Mouse (Mus musculus) T-helper 17 cell (primary cell): ENCODE measurements around the gene Adcyap1r1.

Experiments
- in situ Hi-C, 2 experiments: fragments of 300-600 bp; cut with MboI, MseI; formaldehyde crosslinking; loops; 1 replicate in 1 of 2; 2 replicates in 1 of 2; pipeline ENCODE4 v1.15.1; 2025; ENCODE audit warnings: high pct_unique_total_duplicates in 2 of 2

Adcyap1r1 gene

DNA sequence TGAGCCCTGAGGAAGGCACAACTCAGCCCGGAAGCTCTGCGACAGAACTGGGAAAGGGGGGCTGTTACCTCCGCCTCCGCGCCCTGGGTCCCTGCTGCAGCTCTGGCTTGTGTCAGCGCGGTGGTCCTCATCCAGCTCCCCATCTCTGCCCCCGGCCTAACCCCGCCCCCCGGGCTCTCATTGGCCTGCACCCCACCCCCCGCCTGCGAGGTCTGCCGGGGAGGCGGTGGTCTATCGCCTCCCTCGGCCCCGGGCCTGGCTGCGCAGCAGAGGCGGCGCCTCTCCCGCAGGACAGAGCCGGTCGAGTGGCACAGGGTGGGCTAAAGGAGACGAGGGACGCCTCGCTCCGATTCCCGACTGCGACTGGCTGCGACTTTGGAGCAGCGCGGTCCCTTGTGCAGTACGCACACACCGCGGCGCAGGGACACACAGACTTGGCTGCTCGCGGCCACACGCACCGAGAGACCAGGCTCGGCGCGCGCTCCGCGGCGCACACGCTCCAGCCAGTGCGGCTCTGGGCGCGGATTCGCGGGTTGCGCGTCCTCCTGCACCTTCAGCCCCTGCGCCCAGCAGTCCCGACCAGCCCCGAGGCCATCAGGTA, at the start of gene Adcyap1r1:
Gene Adcyap1r1, plus strand, starts transcription at position 208 of the 601 bp plus-strand sequence.
- in situ Hi-C loops = no loop called here

DNA sequence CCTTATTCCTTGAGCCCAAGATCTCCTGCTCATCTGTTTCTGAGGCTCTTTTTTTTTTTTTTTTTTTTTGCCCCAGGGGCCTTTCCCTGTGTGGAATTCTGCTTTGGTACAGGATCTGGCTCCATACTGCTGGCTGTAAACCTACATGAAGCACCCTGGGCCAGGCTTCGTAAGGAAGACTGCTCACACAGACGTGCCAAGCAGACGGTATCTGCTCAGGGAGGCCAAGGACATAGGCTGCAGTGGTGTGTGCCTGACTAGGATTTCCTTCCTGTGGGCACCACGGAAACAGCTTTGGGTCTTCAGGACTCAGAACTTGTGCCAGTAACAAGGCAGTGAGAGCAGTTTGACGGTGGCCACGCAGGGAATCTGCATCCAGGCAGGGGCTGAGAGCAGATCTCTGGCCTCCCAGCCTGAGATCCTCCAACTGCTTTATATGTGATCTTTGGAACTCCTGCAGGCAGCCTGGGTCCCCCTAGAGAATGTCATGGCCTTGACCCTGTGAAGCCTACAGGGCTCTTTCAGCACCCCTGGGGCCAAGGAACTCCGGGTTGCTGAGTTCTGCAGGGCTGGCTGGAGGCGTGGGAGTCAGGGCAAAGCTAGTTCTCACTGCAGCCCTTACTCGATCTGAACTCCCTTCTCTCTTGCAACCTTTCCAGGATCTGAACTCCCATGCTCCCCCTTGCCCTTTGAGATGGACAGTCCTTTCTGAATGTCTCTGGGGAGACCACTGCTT, 49.6 kb upstream of the Adcyap1r1 start:
- in situ Hi-C loops = no loop called here

DNA sequence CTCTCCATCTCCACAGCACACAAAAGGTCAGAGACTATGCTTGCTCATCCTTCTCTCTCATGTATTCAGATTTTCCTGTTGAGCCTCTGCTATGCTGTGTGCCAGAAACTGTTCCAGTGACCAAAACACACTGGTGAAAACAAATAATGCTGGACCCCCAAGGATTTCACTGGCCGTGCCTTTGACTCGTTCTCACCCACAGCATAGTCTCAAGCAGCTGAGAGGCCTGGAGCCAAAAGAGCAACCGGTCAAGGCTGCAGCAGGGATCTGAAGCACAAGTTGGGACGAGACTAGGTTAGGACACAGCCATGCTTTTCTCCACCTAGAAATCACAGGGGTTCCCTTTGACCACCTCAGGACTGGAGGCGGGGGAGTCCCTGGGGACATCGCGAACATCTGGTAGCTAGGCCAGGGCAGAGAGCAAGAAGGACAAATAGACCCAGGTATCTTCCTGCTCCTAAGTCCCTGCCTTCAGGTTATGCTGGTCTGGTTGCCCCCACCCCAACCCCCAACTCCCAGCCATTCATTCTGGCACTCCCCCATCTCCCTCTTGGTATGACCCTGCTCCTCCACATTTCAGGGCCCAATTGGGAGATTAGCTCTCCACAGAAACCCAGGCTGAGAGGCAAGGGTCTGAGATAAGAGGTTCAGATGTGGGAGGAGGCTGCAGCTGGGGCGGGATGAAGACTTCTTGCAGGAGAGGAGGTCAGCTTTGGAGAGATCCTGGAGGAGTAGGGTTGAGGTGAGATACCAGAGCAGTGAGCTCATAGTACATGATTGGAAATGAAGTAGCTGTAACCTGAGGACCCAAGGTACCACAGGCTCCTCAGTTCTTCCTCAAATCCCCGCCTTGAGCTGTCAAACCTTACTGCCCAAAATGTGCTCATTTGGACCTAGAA, 48.1 kb upstream of the Adcyap1r1 start:
- in situ Hi-C loops = no loop called here

DNA sequence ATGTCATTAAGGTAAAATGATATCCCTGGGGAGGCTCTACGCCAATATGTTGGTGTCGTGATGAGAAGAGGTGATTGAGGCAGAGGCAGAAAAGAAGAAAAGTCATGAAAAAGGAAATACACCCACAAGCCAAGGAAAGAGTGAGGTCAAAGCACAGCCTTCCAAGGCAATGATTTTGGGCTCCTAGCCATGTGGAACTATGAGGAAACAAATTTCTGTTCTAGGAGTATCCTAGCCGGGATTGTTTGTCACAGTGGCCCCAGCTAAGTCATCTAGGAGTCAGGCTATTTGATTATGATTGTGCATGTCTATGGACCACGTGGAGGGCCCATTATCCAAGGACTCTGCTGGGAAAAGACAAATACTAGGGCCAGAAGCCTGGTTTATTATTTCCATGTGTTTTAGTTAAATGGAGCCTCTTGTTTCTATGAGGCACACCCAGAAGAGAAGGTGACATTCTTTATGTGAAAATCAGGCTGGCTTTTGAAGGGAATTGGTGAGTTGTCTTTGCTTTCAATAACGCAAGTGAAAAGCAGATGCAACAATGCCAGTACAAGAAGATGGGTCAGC, 47.3 kb upstream of the Adcyap1r1 start:
- in situ Hi-C loops = no loop called here

DNA sequence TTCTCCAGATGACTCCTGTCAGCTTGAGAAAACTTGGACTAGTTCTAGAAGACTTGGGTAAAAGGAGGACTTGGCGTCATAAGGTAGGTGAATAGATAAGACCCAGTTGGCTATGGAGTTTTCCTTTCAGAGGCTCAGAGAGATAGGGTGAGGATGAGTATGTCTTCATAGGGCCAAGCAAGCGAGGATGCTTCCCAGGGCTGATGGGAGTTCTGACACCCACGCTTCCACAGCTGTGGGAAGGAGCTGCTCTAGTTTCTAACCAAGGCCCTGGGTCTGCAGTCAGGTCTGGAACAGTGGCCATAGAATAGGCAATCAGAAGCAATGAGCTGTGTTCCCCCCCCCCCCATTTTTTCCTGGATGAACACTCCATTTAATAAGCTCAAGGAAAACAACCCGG, 44.4 kb upstream of the Adcyap1r1 start:
- in situ Hi-C loops = no loop called here

DNA sequence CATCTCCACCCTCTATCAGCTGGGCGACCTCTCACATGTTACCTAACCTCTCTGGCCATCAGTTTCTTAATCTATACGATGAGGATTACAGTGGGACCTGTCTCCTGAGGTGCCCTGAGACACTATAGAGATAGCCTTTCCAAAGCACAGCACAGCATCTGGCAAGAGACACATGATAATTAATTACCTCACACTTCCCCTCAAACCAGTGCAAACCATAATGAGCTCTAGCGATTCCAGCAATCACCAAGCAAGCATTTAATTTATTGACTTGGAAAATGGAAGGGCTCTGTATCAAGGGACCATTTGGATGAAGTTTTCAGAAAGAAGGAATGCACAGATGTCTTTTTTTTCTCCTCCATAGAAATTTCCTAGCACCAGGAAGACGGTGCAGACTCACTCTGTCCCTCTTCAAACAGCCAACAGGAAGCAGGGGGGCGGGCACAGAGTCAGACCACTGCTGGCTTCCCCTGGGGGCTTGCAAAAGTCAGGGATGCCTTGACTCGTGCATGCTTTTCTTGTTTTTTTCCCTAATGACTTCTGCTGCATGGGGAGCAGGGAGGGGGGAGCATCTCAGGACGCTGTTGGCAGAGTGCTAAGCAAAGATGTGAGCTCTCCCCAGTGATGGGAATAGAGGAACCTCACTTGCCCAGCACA, 41.5 kb upstream of the Adcyap1r1 start:
- in situ Hi-C loops = no loop called here

DNA sequence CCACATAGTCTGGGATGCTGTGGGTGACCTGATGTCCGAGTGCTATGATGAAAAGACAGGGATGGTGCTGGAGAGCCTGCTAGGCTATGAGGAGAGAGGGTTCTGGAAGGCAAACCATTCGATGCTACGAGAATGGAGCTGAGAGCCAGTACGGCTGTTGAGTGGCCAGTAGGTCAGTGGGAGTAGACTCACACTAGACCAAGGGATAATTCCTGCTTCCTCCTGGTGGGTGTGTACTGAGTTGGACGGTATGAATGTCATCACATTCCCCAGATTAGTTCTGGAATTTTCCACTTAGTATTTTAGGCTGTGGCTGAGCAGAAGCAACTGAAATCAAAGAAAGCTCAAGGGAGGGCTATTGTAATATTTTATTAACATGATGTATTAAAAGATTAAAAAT, 40.8 kb upstream of the Adcyap1r1 start:
- in situ Hi-C loops = no loop called here

DNA sequence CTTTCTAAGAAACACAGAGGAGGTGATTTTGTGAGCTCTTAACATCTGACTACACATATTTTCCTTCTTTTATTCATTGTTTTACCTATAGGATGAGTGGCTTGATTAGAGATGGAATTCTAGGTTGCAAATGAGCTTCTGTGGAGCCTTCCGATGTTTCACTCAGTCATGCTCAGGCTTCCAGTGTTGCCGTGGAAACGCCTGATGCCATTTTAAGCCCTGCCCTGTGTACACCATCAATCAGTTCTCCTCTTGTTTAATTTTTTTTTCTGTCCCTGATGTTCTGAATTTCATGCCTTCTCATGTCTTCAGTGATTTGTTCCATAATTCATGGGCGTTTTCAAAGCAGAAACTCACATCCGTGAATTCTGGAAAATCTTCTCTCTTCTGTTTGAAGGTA, 35.6 kb upstream of the Adcyap1r1 start:
- in situ Hi-C loops = no loop called here

DNA sequence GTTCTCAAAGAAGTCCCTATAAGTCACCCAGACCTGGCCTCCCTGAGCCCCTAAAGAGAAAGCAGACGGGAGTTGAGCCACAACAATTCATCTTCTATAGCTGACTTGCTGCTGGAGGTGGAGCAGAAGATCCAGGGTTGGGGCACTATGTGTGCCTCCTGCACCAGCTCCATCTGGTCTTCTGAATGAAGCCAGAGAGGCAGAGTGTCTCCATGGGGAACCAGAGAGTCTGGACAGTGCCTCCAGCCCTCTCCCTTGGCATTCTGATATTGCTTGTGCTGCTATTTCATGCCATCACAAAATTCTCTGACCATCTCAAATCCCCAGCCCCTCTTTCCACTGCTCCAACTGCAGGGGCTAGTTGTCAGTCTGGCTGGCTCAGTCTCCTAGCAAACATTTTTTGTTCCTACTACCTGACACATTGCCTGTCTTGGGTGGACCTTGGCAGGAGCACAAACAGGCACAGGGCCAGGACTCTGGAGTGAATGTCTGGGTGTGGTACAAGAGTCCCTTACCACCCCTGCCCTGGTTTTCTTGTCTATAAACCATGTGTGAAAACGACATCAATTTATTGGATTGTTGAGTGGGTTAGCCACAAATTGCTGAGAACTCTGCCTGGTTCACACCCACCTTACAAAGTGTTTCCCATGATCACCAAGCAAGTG, 32.9 kb upstream of the Adcyap1r1 start:
- in situ Hi-C loops = no loop called here

DNA sequence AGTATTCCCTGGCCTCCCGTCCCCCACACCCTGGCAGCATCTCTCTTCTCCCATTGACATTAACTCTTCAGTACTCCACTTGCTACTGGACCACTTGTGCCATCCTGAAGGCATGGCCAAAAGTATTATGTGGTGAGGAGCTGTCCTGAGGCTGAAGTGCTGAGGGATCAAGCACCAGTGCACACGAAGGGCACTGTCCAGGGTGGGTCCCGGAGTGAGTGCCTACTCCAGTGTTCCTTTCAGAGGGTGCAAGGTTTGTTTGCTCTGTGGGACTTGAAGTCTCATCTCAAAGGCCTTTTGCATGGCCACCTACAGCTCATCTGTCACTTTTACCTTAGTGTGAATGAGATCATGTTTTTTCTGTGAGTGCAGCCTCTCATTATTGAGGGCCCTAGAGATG, 31.4 kb upstream of the Adcyap1r1 start:
- in situ Hi-C loops = no loop called here

DNA sequence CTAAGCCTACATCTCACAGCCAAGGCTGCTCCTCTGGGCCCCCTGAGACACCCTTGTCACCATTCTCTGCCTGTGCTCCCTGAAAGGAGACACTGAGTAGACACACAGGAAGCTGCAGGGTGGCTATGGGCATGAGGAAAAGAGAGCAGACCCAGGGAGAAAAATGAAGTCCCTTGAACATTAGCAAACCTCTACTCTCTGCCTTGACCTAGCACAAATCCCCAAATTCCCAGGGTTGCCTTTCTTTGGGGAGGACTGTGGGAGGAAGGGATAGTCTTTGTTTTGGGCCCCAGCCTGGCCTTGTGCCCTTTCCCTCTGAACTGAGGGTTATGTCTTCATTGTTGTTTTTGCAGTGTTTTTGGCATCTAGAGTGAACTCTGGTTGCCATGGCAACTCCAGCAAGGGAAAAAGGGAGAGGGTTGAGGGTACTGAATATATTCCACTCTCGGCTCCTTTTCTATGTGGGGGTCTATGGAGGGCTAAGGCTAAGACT, 30.9 kb upstream of the Adcyap1r1 start:
- in situ Hi-C loops = no loop called here

DNA sequence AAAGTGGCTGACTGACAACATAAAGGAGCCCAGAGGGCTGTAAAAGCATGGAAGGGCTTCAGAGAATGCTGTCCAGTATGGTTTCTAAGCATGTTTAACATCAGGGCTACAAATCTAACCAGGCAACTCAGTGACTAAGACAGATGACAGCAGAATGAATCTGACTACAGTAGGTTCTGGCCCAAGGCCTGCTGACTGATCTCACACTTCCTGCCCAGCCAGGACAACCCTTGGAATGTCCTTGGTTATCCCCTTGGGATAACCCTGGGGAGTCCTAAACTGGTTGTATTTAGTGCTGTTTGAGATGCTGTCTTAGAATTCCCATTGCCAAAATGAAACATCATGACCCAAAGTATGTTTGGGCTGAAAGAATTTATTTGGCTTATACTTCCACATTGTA, 19.7 kb upstream of the Adcyap1r1 start:
- in situ Hi-C loops = no loop called here

DNA sequence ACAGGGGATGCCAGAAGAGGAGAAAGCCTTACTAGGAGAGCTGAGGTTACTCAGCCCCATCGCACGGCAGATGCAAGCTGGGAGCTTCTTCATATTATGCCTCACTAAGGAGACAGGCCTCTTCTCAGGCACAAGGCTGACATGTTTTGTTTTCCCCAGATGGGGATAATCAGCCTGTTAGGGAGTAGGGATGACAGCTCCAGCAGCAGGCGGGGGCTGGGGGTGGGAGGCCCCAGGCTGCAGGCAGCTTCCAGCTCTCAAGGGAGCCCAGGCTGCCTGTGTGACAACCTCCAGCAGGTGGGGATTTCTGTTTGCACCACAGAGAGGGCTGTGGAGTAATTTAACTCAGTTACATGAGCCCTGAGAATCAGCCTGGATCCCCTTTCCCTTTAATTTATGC, 17.4 kb upstream of the Adcyap1r1 start:
- in situ Hi-C loops = no loop called here

DNA sequence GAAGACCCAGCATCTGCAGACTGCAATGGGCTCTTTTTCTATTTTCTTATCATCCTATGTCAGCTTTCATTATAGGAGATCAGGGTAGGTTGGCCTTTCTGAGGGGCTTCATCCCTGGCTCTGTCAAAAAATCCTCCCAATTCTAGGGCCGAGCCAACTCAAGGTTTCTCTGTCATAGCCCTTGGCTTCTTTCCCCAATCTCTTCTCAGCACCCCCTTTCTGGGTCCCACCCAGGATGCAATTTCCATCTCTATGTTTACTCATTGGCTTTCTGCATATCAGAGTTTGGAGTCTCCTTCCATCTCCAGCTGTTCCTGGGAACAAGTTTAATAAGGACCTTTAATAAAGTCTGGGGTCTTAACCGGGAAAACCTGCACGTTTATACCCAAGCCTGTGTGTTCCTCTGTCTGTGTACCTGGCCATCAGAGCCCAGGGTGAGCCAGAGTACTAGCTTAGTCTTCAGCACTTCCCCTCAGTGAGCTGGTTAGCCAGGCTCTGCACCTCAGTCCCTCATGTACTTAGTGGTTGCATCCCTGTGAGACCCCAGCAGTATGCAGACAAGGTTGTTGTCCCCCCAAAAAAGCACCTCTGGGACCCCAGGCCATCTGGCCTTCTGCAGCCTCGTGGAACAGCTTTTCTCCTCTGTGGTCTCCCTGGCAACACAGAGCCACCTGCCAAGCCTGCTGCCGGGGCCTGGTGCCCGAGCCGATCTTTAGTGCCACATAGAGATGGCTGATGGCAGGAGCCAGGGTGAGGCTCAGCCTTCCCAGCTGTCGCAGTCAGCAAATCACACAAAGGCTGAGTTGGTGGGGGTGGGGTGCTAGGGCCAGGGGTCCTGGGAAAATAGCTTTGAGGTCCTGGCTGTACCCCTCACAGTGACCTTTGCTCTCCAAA, 16.3 kb upstream of the Adcyap1r1 start:
- in situ Hi-C loops = no loop called here

DNA sequence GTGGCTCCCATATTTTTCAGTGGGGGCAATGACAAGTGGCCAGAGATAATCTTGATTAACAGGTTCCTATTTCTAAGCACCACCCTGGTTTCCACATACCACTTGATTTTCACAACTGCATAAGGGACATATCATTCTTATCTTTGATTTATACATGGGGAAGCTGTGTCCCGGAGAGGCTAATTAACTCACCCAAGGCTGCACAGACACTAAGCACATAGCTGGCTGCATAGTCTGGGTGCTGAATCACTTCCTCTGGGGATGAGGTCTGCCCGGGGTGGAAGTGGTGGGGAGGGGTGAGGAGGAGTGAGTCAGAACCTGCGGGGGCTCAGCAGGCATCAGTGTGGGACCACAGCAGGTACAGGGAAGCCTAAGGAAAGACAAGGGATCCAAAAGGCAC, 13.9 kb upstream of the Adcyap1r1 start:
- in situ Hi-C loops = no loop called here

DNA sequence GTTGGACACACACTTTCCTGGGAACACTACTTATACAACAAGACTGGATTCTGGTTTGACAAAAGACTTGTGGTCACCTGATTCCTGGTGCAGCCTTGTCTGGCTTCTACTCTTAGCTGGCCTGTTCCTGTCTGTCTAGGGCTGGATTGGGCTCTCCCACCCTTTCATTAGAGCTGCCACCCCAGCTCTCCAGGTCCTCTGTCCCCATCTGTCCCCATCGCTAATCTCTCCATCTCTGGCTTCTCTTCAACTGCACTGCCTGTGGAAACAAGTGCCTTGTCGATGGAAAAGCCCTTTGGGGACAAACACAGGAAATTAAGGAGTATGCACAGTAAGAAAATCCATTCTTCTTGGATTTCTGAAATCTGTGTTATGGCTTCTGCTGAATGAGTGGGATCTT, 12.9 kb upstream of the Adcyap1r1 start:
- in situ Hi-C loops = no loop called here

DNA sequence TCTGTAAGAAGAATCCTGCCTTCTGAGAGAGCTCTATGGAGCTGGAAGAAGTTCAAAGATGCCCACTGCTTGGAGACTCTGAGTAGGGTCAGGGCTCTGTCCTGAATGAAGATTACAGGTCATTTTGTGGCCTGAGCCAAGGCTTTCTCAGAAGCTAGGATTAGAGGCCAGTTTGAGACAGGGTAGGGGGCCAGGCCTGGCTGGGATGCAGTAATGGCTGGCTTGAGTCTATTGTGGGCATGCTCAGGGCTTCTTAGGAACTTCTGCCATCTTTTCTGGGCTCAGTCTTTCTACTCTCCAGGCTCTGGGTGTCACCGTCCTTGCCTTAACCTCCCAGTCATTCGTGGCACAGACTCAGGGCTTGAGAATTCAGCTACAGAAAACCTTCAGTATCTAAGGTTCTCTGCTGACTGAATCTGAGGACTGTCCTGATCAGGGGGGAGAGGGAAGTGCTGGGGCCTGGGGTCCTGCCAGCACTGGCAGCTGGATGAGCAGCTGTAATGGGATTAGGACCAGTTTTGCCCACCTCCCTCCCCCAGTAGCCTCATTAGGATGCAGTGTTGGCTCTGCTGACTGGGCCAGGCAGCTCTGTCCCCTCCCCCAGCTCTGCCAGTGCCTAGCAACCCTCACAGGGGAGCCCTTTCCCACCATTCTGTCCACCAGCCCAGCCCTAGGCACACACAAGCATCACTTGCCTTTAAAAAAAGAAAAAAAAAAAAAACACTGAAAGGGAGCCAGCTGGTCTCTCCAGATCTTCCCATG, 7.7 kb upstream of the Adcyap1r1 start:
- in situ Hi-C loops = no loop called here

DNA sequence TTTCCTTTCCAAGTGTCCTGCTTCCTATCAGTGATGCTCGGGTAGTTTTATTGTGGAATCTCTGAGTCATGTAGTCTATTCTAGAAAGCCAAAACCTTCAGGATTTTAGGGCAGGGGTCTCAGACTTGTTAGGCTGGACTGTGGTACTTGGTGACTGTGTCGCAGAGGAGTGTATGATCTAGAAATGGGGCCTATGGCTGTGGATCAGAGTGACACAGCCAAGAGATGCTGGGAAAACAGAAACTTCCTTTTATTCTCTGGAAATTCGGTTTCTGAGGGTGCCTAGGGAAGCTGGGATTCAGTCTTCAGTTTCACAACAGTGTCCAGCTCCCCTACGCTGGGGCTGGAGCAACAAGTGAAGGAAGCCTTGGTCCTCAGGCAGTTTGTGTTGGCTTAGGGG, 7.1 kb upstream of the Adcyap1r1 start:
- in situ Hi-C loops = no loop called here

DNA sequence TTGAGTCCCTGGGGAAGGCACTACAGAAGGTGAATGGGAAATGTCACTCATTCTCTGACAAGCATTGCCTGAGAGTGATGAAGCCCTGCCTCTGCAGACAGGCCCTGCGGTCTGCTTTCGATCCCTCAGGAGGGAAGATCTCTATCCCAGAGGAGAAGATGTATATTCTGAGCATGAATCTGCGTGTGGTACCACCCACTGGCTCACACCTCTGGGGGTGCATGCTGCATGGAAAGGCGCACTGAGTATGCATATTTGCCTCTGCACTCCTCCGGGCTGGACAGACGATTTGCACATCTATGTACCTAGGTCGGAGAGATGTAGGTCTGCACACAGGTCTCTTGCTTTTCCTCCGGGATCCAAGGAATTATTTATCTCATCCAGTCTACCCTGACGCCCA, 3.6 kb upstream of the Adcyap1r1 start:
- in situ Hi-C loops = no loop called here
